Mouse (Mus musculus) heart, adult 2 months (tissue): Measurements from ENCODE around the gene Nemp1.
"Not testable (repeated sequence)": the region's sequence is repeated elsewhere in the genome, so short reads cannot be mapped to it uniquely, and the experiment has no call there.

Experiments
- CTCF ChIP-seq: fragments of 200-600 bp; IDR thresholded peaks from 2 replicates; pipeline ENCODE4 v1.8.1; 2022; ENCODE audit warnings: antibody characterized with exemption, mild to moderate bottlenecking, moderate library complexity
- EP300 ChIP-seq: fragments of 200-500 bp; IDR thresholded peaks from 2 replicates; pipeline ENCODE4 v1.6.1; 2011; ENCODE audit warnings: low read depth, low read length, control low read depth; ENCODE audit not compliant: insufficient read depth
- POLR2A ChIP-seq: fragments of 200-500 bp; IDR thresholded peaks from 2 replicates; pipeline ENCODE4 v1.6.1; 2011; ENCODE audit warnings: mild to moderate bottlenecking, low read depth, low read length, control low read depth; ENCODE audit not compliant: insufficient read depth

DNA sequence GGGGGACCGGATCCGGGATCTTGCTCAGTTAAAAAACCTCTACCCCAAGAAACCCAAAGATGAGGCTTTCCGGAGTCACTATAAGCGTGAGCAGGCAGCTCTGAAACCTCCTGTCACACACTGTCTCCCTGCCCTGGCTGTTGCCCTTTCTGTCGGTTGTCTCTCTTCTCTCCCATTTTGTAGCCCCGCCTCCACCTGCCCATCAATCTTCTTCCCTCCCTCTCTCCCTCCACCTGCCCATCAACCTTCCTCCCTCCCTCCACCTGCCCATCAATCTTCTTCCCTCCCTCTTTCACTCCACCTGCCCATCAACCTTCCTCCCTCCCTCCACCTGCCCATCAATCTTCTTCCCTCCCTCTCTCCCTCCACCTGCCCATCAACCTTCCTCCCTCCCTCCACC, 9.1 kb upstream of the Nemp1 start:
- not testable (repeated sequence) for TF ChIP-seq EP300, CTCF, POLR2A
